Mouse (Mus musculus) frontal cortex, adult (tissue): ENCODE measurements at regions not wholly inside any gene's neighbourhood (a gene's known extent, or its start where the extent isn't known, plus 50 kb on each side); places are given as distances from the start of the nearest gene placed in this dataset.

Source experiments
- ATAC-seq: cut with Nextera tagmentation; 2 replicates; pipeline ENCODE4 v1.9.2; 2017; ENCODE audit warnings: mild to moderate bottlenecking, moderate library complexity, mixed read lengths; ENCODE audit not compliant: low TSS enrichment

GRCm38 (mm10) chr9:30581271-30581821 is 154.4 kb downstream of the Snx19 start:
- ATAC-seq, result no peak

- ATAC-seq, result no peak
Measured at GRCm38 (mm10) chr9:30580500-30580899, 153.6 kb downstream of the Snx19 start.

GRCm38 (mm10) chr9:30578213-30578612 is 151.3 kb downstream of the Snx19 start:
- no peak for ATAC-seq

- no peak for ATAC-seq
Measured at GRCm38 (mm10) chr9:30577243-30577642, 150.3 kb downstream of the Snx19 start.

DNA sequence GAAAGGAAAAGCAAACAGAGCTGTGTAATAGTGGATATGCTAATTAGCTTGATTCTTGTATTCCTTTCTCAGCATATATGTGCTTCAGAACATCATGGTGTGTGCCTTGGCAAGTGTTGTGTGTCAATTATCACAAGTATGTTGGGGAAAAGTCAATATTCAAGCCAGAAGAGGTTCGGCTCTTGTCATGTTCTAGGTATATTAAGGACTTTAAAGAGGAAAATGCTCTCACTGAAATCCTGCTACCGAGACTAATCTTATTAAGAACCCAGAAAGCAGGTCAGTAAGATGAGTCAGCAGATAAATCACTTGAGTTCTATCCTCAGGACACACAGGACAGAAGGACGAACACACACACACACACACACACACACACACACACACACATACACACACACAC is 148.6 kb downstream of the Snx19 start:
- no peak for ATAC-seq

GRCm38 (mm10) chr9:30573294-30573693 is 146.4 kb downstream of the Snx19 start:
- ATAC-seq, result no peak

- no peak for ATAC-seq
Measured at GRCm38 (mm10) chr9:30571014-30571413, 144.1 kb downstream of the Snx19 start.

DNA sequence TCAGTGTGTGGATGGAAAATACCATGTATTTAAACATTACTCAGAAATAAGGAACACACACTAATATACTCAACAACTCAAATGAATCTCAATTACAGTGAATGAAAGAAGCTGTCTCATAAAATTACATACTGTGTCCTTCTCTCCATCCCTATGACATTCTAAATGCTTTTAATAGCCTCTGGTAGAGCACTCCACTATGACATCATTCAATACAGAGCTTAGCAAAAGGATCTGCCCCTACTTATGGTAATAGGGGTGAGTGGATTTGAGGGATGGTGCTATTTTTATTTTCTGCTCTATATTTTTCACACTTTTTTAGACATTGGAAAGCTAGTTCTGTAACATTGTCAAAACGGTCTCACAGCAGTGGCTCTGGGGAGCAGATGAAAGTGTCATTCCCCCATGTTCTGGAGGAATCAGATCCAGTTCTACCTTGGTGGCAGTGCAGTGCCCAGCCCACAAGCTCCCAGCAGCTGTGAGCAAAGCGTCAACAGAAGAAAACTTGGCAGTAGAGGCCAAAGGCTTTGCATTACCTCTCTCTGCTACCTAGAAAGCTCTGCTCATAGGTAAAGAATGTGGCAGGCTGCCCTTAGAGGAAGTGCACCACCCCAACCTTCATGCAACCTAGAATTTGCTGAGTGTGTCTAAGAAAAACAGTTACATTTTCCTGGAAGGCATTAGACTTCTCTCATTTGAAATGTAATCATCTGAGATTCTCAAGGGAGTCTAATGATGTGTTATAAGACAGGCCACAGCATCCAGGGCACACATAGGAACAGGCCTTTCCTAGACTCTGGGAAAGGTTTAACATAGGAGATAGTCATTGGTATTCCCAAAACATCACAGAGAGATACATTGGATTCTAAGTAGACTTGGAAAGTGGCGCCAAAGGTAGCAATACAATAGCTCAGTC is 138.1 kb downstream of the Snx19 start:
- ATAC-seq, result peak; percentile 55; the same call in 1 of the 2 replicates

DNA sequence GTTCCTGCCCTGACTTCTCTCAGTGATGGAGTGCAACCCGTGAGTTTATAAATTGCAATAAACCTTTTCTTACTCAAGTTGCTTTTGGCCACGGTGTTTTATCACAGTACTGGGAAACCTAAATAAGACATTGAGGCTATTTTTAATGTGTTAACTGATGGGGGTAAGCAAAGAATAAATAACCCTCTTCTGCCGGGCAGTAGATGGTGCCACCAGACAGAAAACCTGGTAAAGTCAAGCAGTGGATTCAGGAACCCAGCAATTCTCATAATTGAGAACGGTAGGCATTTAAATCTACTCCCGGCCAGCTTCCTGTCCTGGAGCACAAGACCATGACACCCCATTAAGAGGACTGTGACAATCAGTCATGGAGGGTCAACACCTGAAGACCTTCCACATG is 136.5 kb downstream of the Snx19 start:
- no peak for ATAC-seq

DNA sequence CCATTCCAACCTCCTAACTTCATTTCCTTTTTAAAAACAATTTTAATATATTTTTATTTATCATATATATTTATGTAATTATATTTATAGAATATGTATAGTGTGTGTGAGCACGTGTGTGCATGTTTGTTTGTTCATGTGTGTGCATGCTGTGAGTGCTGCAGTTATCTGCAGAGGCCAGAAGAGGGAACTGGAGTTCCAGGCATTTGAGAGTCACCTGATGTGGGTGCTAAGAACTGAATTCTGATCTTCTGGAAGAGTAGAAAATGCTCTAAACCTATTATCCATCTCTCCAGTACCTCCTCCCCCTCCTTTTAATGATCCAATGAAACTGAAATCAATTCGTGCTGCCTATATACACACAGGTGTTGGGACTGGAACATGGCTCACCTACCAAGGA is 128.0 kb downstream of the Snx19 start:
- ATAC-seq, result no peak

DNA sequence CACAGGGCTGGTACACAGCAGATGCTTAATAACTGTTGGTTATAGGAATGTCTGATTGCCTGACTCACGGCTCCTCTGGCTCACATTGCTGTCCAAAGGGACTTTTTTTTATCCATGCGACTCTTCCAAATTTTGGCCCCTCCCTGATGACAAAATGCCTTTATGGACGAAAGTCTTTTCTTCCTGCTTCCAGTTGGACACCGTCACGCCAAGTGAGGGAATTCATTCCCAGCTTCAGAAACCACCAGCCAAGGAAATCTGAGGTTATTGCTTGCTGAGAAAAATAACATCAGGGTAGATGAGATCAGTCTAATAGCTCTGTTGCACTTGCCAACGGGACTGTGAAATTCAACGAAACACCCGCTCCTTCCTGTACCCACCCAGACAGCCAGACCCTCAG is 125.8 kb downstream of the Snx19 start:
- ATAC-seq, result no peak

DNA sequence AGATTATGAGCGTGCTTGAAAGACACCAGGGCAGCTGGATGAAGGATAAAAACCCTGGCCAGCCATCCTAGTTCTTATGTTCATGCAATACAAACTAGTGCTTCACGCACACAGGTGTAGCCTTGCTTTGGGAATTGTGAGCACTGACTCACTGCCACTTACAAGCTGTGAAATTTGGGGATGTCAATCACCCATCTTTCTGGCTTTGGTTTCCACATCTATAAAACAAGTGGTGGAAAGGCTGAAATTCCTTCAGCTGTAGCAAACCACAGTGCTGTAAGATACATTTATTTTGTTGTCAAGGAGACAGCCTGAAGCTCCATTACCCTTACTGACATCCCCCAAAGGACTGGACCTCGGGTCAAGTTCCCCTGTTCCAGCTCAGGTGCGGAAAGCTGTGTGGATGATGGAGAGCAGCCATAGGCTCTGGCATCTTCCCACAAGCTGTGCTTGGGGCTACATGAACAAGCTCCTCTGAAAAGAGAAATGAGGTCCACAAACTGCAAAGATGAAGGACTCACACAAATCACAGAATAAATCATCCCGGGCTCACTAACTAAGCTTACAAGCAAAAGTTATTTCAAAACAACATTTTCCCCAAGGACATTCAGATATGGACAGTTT is 123.1 kb downstream of the Snx19 start:
- ATAC-seq, result no peak

DNA sequence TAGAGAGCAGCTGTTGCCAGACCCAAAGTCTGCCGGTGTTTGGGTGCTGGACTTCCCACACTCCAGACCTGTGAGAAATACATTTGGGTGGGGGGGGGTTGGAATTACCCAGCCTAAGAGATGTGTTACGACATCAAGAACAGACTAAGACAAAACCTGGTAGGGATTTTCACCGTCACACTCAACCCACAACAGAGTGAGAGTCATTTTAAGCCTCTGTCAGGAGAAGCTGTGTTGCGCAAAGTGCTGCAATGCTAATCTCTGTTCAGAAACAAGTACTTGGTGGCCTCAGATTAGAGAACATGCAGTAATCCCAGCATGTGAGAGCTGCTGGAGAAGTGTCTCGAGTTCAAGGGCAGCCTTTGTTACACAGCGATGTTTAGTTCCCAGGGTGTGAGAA is 113.0 kb downstream of the Snx19 start:
- ATAC-seq, result no peak

GRCm38 (mm10) chr9:30536508-30537100 is 109.7 kb downstream of the Snx19 start:
- no peak for ATAC-seq

DNA sequence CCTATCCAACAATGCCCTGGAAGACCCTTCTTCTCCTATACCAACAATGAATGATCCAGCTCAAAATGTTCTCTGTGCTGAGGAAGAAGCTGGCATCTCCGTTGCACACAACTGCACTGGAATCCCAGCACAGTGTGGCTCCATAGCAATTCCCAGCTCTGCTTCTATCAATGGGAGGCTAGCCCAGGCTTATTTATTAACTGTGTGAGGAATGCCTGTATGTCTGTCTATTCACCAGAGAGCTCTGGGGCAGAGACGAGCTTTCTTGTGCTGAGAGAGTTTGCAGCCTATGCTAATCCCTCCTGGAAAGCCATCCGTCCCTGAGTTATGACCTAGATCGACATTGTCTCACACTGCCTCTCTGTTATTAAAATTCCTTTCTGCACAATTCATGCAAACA is 108.1 kb downstream of the Snx19 start:
- no peak for ATAC-seq

GRCm38 (mm10) chr9:30533780-30534343 is 107.0 kb downstream of the Snx19 start:
- peak; percentile 97 for ATAC-seq

GRCm38 (mm10) chr9:30533091-30533779 is 106.3 kb downstream of the Snx19 start:
- no peak for ATAC-seq

GRCm38 (mm10) chr9:30525086-30525485 is 98.2 kb downstream of the Snx19 start:
- no peak for ATAC-seq

DNA sequence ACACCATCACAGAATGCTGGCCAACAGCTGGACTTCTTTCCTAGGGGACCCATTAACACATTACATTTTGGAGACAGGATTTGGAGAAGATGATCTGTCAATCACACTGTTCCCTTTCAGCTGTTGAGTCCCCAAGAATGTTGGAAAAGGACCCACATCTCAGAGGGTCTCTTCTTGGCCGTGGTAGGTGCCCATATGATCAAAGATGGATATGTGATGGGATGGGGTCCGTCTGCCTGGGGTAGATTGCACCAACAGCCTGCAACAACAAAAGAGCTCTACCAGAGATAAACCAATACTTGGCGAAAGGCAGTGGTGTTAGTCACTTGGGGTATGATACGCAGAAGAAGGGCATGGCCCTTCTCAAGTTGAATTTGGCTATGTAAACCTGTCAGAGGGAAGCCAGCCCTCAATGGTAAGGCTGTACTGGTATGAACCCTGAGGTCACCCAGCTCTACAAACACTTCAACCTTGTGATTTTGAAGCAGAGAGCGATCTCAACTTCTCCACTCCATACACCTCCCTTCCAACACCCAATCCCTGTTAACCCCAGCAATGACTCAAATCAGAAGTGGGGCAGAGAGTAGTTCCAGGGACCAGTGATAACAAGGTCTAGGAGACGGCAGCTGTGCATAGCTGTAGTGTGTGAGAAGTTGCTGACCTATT is 97.6 kb downstream of the Snx19 start:
- ATAC-seq, result no peak

- no peak for ATAC-seq
Measured at GRCm38 (mm10) chr9:30523852-30524251, 96.9 kb downstream of the Snx19 start.
